Mouse (Mus musculus): ENCODE data around the gene Dnase1l2.

- TF ChIP-seq TAL1 (IDR thresholded peaks at IDR 0.05; ENCODE audit: low read length) (no peak), GATA1 (IDR thresholded peaks at IDR 0.05; ENCODE audit: low read length) (no peak)
These were observed 48.4 kb downstream of the Dnase1l2 start for GRCm38 (mm10) chr17:24394456-24394855.
